Mouse (Mus musculus): ENCODE data around the gene Lag3. TPM values are rescaled to one million over a fixed set of nuclear protein-coding genes. Genes with fewer than 3 reads are reported as not detected.
A peak's percentile ranks its signal among the peaks of the same experiment; 100 is the strongest.

Gene Lag3
- polyA plus RNA-seq, 1 experiment, result 4.5 TPM

- TF ChIP-seq CTCF (IDR thresholded peaks at IDR 0.05; ENCODE audit: borderline replicate concordance, extremely low read depth, insufficient read depth, insufficient read length) (no peak), POLR2A (IDR thresholded peaks at IDR 0.05; ENCODE audit: borderline replicate concordance, extremely low read depth, insufficient read depth, insufficient read length, poor library complexity, severe bottlenecking) (no peak)
- no peak for DNase-seq (ENCODE audit: low read depth)
Observed at GRCm38 (mm10) chr6:124863125-124863657, 48.3 kb downstream of the Lag3 start.

- TF ChIP-seq CTCF (IDR thresholded peaks at IDR 0.05; ENCODE audit: borderline replicate concordance, extremely low read depth, insufficient read depth, insufficient read length) (no peak), POLR2A (IDR thresholded peaks at IDR 0.05; ENCODE audit: borderline replicate concordance, extremely low read depth, insufficient read depth, insufficient read length, poor library complexity, severe bottlenecking) (no peak)
- peak; percentile 60 for DNase-seq (ENCODE audit: low read depth)
Observed at GRCm38 (mm10) chr6:124862406-124863124, 48.9 kb downstream of the Lag3 start.

- TF ChIP-seq CTCF (IDR thresholded peaks at IDR 0.05; ENCODE audit: borderline replicate concordance, extremely low read depth, insufficient read depth, insufficient read length) (no peak), POLR2A (IDR thresholded peaks at IDR 0.05; ENCODE audit: borderline replicate concordance, extremely low read depth, insufficient read depth, insufficient read length, poor library complexity, severe bottlenecking) (no peak)
- DNase-seq (ENCODE audit: low read depth), result no peak
Observed at GRCm38 (mm10) chr6:124861802-124862201, 49.7 kb downstream of the Lag3 start.

- DNase-seq (ENCODE audit: low read depth), result peak; percentile 21
- TF ChIP-seq CTCF (IDR thresholded peaks at IDR 0.05; ENCODE audit: borderline replicate concordance, extremely low read depth, insufficient read depth, insufficient read length), result no peak
- TF ChIP-seq POLR2A (IDR thresholded peaks at IDR 0.05; ENCODE audit: borderline replicate concordance, extremely low read depth, insufficient read depth, insufficient read length, poor library complexity, severe bottlenecking), result no peak
Observed at GRCm38 (mm10) chr6:124861266-124861665, 50.2 kb downstream of the Lag3 start.

GRCm38 (mm10) chr6:124860511-124860910, 51.0 kb downstream of the Lag3 start:
- DNase-seq (ENCODE audit: low read depth), result no peak
- TF ChIP-seq CTCF (IDR thresholded peaks at IDR 0.05; ENCODE audit: borderline replicate concordance, extremely low read depth, insufficient read depth, insufficient read length) (no peak), POLR2A (IDR thresholded peaks at IDR 0.05; ENCODE audit: borderline replicate concordance, extremely low read depth, insufficient read depth, insufficient read length, poor library complexity, severe bottlenecking) (no peak)

GRCm38 (mm10) chr6:124859725-124860124, 51.8 kb downstream of the Lag3 start:
- peak; percentile 89 for DNase-seq (ENCODE audit: low read depth)
- TF ChIP-seq CTCF (IDR thresholded peaks at IDR 0.05; ENCODE audit: borderline replicate concordance, extremely low read depth, insufficient read depth, insufficient read length) (peak; percentile 90), POLR2A (IDR thresholded peaks at IDR 0.05; ENCODE audit: borderline replicate concordance, extremely low read depth, insufficient read depth, insufficient read length, poor library complexity, severe bottlenecking) (no peak)

GRCm38 (mm10) chr6:124858561-124859318, 52.8 kb downstream of the Lag3 start:
- no peak for TF ChIP-seq POLR2A (IDR thresholded peaks at IDR 0.05; ENCODE audit: borderline replicate concordance, extremely low read depth, insufficient read depth, insufficient read length, poor library complexity, severe bottlenecking)
- no peak for DNase-seq (ENCODE audit: low read depth)

- DNase-seq (ENCODE audit: low read depth), result no peak
- TF ChIP-seq CTCF (IDR thresholded peaks at IDR 0.05; ENCODE audit: borderline replicate concordance, extremely low read depth, insufficient read depth, insufficient read length), result no peak
- TF ChIP-seq POLR2A (IDR thresholded peaks at IDR 0.05; ENCODE audit: borderline replicate concordance, extremely low read depth, insufficient read depth, insufficient read length, poor library complexity, severe bottlenecking), result no peak
Observed at GRCm38 (mm10) chr6:124857840-124858530, 53.5 kb downstream of the Lag3 start.

- peak; percentile 14 for TF ChIP-seq POLR2A (IDR thresholded peaks at IDR 0.05; ENCODE audit: borderline replicate concordance, extremely low read depth, insufficient read depth, insufficient read length, poor library complexity, severe bottlenecking)
- TF ChIP-seq CTCF (IDR thresholded peaks at IDR 0.05; ENCODE audit: borderline replicate concordance, extremely low read depth, insufficient read depth, insufficient read length), result peak; percentile 78
- DNase-seq (ENCODE audit: low read depth), result peak; percentile 94
Observed at GRCm38 (mm10) chr6:124856916-124857839, 54.3 kb downstream of the Lag3 start, which contains the start of gene P3h3. P3h3 (minus strand) TSS chr6:124857752.

GRCm38 (mm10) chr6:124856321-124856720, 55.2 kb downstream of the Lag3 start:
- DNase-seq (ENCODE audit: low read depth), result peak; percentile 87
- TF ChIP-seq CTCF (IDR thresholded peaks at IDR 0.05; ENCODE audit: borderline replicate concordance, extremely low read depth, insufficient read depth, insufficient read length) (no peak), POLR2A (IDR thresholded peaks at IDR 0.05; ENCODE audit: borderline replicate concordance, extremely low read depth, insufficient read depth, insufficient read length, poor library complexity, severe bottlenecking) (no peak)

Data from brain, embryonic 14.5 days (tissue).